Mouse (Mus musculus) adrenal gland, postnatal 4 days (tissue): ENCODE measurements around the gene B3gat3. TPM values are rescaled to one million over a fixed set of nuclear protein-coding genes. Genes with fewer than 3 reads are reported as not detected.

ENCODE experiments used
- DNase-seq, 2 experiments: peaks; one replicate each; pipeline ENCODE4 v3.0.0; 2021 to 2022; ENCODE audit warnings: low spot score in 2 of 2, mixed read lengths in 2 of 2
- total RNA-seq, 2 experiments: library from RNA; stranded (reverse); gene quantifications; 2 replicates each; pipeline ENCODE4 v1.2.3; 2021

Gene B3gat3
- total RNA-seq, 2 experiments from 2014 or later: 56.2 to 56.8 TPM

- peak in 1 of 2 experiments; percentile 37 for DNase-seq
Observed at GRCm38 (mm10) chr19:8897211-8897864, 22.8 kb upstream of the B3gat3 start.

- peak; percentile 85 to 95 for DNase-seq
Observed at GRCm38 (mm10) chr19:8897865-8898495, 22.2 kb upstream of the B3gat3 start, which contains the start of gene Ganab. Ganab (plus strand) TSS chr19:8898071.

- no peak for DNase-seq
Observed at GRCm38 (mm10) chr19:8898576-8898975, 21.6 kb upstream of the B3gat3 start.

- DNase-seq: no peak
Observed at GRCm38 (mm10) chr19:8899079-8899478, 21.1 kb upstream of the B3gat3 start.

DNA sequence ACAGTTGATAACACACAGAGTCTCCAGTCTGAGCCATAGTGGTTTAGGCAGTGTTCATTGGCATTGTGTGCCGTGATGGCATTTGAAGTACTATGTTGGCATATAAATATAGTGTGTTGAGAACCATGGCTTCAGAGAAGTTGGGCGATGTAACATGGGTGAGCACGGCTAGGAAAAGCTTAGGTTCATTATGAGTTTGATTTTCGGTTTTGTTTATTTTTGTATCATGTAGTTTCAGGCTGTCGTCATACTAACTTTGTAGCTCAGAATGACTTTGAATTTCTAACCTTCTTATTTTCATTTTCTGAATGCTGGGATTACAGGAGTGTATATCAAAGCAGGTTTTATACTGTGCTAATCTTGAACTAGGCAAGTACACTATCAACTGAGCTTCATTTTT lies 16.8 kb upstream of the B3gat3 start:
- DNase-seq: no peak

- DNase-seq: no peak
Observed at GRCm38 (mm10) chr19:8908531-8908930, 11.6 kb upstream of the B3gat3 start.

- DNase-seq: no peak
Observed at GRCm38 (mm10) chr19:8911810-8912209, 8.4 kb upstream of the B3gat3 start.

DNA sequence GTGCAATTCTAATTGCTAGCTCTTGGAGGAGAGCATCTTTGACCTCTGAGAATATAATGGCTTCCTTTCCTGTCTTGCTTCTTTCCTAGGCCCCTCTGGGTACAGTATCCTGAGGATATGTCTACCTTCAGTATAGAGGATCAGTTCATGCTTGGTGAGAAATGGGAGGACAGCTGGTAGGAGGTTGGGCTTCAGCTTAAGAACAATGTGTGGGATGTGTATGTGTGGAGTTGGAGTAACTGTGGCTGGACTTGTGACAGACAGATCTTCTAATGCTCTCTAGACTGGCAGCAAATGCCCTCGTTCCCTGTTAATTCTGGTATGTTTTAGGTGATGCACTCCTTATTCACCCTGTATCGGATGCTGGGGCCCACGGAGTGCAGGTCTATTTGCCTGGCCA lies 6.0 kb upstream of the B3gat3 start:
- DNase-seq: no peak

GRCm38 (mm10) chr19:8919000-8919399 lies 1.2 kb upstream of the B3gat3 start:
- DNase-seq: no peak

DNA sequence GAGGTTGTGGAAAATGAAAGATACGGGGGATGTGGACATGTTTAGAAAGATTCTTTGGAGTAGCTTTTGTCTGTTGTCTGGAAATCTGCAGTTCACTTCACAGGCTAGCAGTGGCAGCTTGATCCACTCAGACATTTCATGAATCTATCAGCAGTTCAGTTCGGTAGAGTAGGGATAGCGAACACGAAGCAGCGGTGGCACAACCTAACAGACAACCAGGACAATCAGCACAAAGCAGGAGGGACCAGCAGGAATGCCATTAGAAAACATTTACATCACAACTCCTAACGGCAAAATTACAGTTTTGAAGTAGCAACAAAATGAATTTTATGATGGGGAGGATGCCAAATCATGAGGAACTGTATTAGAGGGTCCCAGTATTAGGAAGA lies 496 bp upstream of the B3gat3 start:
- DNase-seq: no peak

GRCm38 (mm10) chr19:8920836-8921291 lies 690 bp downstream of the B3gat3 start:
- DNase-seq: no peak

- DNase-seq: no peak
Observed at GRCm38 (mm10) chr19:8921741-8922140, 1.6 kb downstream of the B3gat3 start.

- no peak for DNase-seq
Observed at GRCm38 (mm10) chr19:8926766-8927165, 6.6 kb downstream of the B3gat3 start.

- no peak for DNase-seq
Observed at GRCm38 (mm10) chr19:8927891-8928525, 7.8 kb downstream of the B3gat3 start.

- peak in 1 of 2 experiments; percentile 30 for DNase-seq
Observed at GRCm38 (mm10) chr19:8928689-8929223, 8.6 kb downstream of the B3gat3 start.

DNA sequence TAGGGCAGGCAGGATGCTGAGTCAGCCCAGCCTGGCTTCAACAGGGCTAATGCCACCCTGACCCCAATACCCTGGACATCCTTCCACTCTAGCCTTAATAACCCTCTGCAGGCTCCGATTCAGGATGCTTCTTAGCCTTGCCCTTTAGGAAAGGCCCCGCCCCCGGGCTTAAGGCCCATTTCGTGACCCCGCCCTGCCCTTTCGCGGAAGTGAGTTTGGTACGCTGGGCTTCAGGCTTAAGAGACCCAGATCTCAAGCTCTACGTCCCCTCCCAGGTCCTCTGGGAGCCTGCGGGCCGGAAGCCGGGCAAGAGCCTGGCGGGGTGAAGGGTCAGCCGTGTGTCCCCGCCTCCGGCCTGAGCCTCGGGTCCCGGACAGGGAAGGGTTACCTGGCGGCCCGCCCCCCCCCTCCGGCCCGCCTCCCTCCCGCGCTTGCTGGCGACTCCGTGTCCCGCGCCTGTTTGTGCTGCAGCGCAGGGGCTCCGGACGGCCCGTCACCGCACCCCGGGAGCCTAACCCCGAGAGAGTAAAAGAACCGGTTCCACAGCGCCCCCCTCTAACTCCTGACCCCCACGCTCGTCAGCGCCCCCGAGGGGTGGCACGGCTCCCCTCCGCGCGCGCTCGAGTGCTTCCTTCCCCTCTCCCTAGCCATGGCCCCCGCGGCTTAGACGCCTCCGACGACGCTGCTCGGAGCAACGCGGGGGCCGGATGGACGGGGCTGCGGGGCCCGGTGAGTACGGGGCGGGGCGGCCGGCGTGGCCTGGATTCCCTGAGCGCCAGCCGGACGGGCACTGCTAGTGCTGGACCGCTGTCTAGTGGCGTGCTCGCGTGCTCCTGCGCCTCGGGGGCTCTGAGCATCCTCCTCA lies 9.3 kb downstream of the B3gat3 start, which contains the start of the genes Rom1 and Eml3:
Rom1 (minus strand) TSS at position 133 of the 865 bp plus-strand sequence.
Eml3 (plus strand) TSS at position 329 of the 865 bp plus-strand sequence.
- peak; percentile 70 to 78 for DNase-seq

DNA sequence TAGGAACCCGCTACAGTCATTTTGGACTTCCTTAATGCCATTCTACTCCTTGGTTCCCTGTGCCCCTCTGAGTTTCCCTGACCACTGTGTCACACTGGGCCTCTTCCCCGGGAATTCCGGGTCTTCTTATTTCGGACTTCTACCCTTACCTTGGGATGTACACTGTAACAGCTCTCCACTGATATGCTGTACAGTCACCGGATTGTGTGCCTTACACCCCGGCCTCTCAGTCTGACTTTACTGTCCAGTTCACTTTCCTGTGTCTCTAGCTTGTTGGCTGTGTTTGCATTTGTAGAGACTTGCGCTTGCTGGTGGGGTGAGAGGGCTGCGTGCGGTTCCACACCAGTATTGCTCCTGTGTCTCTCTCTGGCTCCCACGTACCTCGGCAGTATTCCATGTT lies 9.9 kb downstream of the B3gat3 start:
- DNase-seq: no peak

DNA sequence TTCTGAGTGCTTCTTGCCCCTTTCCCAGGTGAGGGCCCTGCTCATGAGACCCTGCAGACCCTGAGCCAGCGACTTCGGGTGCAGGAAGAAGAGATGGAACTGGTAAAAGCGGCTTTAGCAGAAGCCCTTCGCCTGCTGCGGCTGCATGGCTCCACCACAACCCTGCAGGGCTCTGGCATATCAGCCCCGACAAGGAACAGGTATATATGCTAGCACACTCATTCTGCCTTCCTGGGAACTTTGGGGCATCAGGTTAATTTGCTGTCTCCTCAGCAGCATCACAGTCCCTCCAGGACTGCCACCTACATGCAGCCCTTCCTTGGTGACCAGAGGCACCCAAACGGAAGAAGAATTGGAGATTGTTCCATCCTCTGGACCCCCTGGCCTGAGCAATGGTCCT lies 10.6 kb downstream of the B3gat3 start:
- DNase-seq: no peak

- DNase-seq: no peak
Observed at GRCm38 (mm10) chr19:8936736-8937135, 16.6 kb downstream of the B3gat3 start.

DNA sequence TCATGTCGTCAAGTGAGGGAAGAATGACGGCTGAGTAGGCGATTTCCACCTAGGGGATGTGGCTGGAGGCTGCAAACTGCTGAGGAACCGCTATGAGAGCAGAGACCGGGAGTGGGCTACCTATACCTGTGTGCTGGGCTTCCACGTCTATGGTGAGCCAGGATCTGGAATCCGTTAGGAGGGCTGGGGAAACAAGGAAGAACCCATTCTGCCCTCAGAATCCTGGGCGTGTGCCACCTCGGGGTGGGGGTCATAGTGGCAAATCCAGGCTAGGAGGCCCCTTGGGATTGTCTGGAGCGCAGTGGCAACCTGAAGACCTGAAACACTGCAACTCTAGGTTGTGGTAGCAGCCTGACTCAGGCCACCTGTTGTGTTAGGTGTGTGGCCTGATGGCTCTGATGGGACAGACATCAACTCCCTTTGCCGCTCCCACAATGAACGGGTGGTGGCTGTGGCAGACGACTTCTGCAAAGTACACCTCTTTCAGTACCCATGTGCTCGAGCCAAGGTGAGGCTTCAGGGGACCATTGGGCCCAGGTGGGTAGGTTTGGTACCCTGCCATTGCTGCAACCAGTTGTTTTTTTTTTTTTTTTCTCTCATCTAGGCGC lies 20.5 kb downstream of the B3gat3 start:
- no peak for DNase-seq

- no peak for DNase-seq
Observed at GRCm38 (mm10) chr19:8941136-8941514, 21.0 kb downstream of the B3gat3 start.
